Mouse (Mus musculus): Measurements from ENCODE around the gene Lrrc2.

DNA sequence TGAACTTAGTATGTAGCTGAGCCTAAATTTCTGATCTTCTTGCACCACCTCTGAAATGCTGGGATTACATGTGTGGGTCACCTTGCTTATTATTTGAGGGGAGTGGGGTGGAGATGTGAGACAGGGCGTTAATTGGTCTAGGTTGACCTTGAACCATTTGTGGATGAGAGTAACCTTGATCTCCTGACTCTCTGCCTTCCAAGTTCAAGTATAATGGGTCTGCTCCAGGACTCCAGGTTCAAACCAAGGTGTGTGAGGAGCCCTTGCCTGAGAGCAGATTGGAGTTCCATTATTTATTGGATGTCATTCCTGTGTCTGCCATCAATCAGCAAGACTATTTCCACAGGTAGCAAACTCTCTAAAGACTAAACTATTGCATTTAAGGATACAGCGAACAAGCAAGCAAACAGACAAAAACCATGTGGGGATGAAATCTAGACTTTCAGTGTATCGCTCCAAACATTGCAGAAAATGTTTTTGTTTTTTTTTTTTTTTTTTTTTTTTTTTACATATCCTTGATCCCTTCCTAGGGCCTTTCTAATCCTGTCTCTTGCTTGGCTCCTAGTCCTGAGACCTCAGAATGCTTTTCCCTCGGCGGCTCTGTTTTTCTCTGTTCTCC, 1.7 kb downstream of the Lrrc2 start:
- TF ChIP-seq CTCF (IDR thresholded peaks at IDR 0.05; ENCODE audit: extremely low read depth, insufficient read depth, insufficient read length, insufficient replicate concordance) (no peak), POLR2A (IDR thresholded peaks at IDR 0.05; ENCODE audit: low read depth, low read length) (no peak)
